Mouse (Mus musculus) neural tube, embryonic 11.5 days (tissue): Measurements from ENCODE around the gene Nhsl2. TPM values are rescaled to one million over a fixed set of nuclear protein-coding genes. Genes with fewer than 3 reads are reported as not detected.

Experiments
- ATAC-seq: fragments of 200-750 bp; cut with Nextera tagmentation; 2 replicates; pipeline ENCODE4 v1.8.0; 2017; ENCODE audit warnings: moderate number of reproducible peaks, mild to moderate bottlenecking, moderate TSS enrichment, moderate library complexity; ENCODE audit not compliant: insufficient read depth, low FRiP score, low TSS enrichment
- DNase-seq: peaks from one replicate; pipeline ENCODE4 v3.0.0-alpha.2; 2015; ENCODE audit warnings: low spot score
- H3K27ac ChIP-seq: fragments of 300-500 bp; sonication (generic); 2 replicates; pipeline ENCODE4 v1.5.1; 2014; ENCODE audit warnings: low read depth, mild to moderate bottlenecking, low read length
- H3K27me3 ChIP-seq: fragments of 300-500 bp; sonication (generic); 2 replicates; pipeline ENCODE4 v1.6.1; 2014; ENCODE audit warnings: mild to moderate bottlenecking, low read length, mixed read lengths; ENCODE audit not compliant: control insufficient read depth, insufficient read depth
- H3K36me3 ChIP-seq: fragments of 300-500 bp; sonication (generic); 2 replicates; pipeline ENCODE4 v1.6.1; 2014; ENCODE audit warnings: mild to moderate bottlenecking, low read length, moderate library complexity, mixed read lengths; ENCODE audit not compliant: control insufficient read depth, insufficient read depth
- H3K4me1 ChIP-seq: fragments of 300-500 bp; sonication (generic); 2 replicates; pipeline ENCODE4 v1.6.1; 2014; ENCODE audit warnings: low read length, mixed read lengths; ENCODE audit not compliant: control insufficient read depth, insufficient read depth
- H3K4me2 ChIP-seq: fragments of 300-500 bp; sonication (generic); 2 replicates; pipeline ENCODE4 v1.6.1; 2014; ENCODE audit warnings: low read depth, mild to moderate bottlenecking, moderate library complexity
- H3K4me3 ChIP-seq: fragments of 300-500 bp; sonication (generic); 2 replicates; pipeline ENCODE4 v1.5.1; 2014; ENCODE audit warnings: low read depth, low read length
- H3K9ac ChIP-seq: fragments of 300-500 bp; sonication (generic); 2 replicates; pipeline ENCODE4 v1.6.1; 2014; ENCODE audit warnings: mild to moderate bottlenecking, low read length
- H3K9me3 ChIP-seq: fragments of 300-500 bp; sonication (generic); 2 replicates; pipeline ENCODE4 v1.6.1; 2016; ENCODE audit warnings: low read length; ENCODE audit not compliant: control insufficient read depth
- WGBS: fragments of 180-500 bp; shearing (Covaris S2); extraction: QIAGEN DNeasy Blood & Tissue Kit; methylation state at CpG from one replicate; pipeline ENCODE4 v1.1.7; 2014; 5-methylcytosine and 5-hydroxymethylcytosine counted together
- polyA plus RNA-seq: library from polyadenylated mRNA; unstranded; fragments of >200 nt; fragmentation: Nextera tagmentation; extraction: Ambion mirVana; gene quantifications from 2 replicates; pipeline ENCODE4 v1.2.1, GENCODE M21; 2014

The Nhsl2 gene
- polyA plus RNA-seq, 1 experiment from 2014 or later = 11.6 TPM

DNA sequence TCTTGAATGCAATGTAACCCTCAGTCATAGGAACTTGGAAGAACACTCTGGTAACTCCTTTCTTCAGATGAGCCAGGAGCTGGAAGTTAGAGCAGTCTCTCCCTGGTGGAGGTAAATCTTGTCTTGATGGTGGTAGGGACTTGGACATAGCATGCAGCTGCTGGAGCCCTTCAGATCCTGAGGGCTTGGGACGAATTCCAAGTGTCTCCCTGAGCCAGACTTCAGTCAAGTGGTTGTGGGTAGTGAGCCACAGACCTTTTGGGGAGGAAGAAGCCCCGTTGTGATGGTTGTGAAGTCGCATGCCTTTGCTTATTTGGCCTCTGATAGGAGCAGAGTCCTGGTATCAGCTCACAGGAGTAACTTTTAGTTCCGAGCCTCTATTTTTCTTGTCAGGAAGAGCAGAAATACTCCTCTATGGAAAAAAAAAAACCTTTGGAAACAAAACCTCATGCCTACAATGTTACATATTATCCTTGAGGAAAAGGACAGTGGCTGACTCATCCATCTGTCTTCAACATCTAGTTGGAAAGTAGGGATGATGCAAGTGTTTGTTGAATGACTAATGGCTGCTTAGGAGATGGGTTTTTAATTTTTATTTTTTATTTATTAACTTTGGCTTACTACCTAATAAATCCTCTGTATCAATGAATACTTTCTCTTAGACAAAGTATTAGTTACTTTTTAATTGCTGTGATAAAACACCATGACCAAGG lies 14.6 kb downstream of the Nhsl2 start:
- H3K4me1 ChIP-seq = no peaks in the 10 kb centered on the region
- DNase-seq = no peak
- no peak overlapping the region for H3K4me2 ChIP-seq
- H3K27ac ChIP-seq = no peak overlapping the region
- peaks cover 2% of the 10 kb centered on the region; the same call in 1 of the 2 replicates for H3K27me3 ChIP-seq
- no peak overlapping the region for H3K4me3 ChIP-seq
- no peak for ATAC-seq
- no peak overlapping the region for H3K9ac ChIP-seq
- H3K9me3 ChIP-seq = no peaks in the 10 kb centered on the region
- WGBS = 85% methylated on average over 4 of the region's 4 CpGs
- no peaks in the 10 kb centered on the region for H3K36me3 ChIP-seq

DNA sequence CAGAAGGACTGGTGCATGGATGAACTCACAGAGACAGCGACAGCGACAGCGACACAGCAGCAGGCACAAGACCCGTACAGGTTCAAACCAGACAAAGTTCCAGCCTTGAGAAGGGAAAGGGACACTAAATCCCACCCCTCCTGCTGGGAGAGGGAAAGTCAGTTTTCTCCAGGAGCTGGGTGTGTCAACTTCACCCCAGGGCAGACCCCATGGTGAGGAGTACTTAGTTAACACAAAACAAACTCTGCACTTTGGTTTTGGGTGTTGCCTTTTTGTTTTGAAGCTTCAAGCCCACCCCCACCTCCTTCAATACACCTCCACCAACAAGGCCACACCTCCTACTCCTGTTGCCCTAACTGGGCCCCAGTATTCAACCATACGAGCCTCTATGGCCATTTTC lies 15.6 kb downstream of the Nhsl2 start:
- Histone ChIP-seq H3K36me3 (no peaks in the 10 kb centered on the region), H3K4me1 (no peaks in the 10 kb centered on the region), H3K4me2 (no peak overlapping the region), H3K4me3 (no peak overlapping the region), H3K27ac (no peak overlapping the region), H3K27me3 (peaks cover 2% of the 10 kb centered on the region; the same call in 1 of the 2 replicates), H3K9ac (no peak overlapping the region), H3K9me3 (no peaks in the 10 kb centered on the region)
- WGBS = 50% methylated on average over 5 of the region's 5 CpGs
- ATAC-seq (no peak), DNase-seq (no peak)

DNA sequence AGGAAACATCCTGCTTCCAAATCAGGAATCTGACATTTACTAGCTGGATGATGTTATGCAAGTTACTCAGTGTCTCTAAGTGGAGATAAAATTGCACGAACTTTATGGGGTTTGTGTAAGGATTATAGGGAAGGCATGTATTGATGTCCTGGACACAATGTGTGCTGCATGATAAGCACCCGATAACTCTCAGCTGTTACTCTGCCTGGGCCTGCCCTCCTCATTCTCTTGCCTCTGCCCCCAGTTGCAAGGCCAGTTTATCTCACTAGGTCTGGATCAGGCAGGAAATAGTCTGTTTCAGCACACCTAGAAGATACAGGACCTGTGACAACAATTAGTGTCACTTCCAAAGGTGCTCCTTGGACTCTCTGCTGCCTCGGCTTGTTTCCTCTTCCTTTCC lies 25.0 kb downstream of the Nhsl2 start:
- Histone ChIP-seq H3K4me2 (no peak overlapping the region), H3K36me3 (no peaks in the 10 kb centered on the region), H3K9ac (no peak overlapping the region), H3K4me3 (no peak overlapping the region), H3K27ac (no peak overlapping the region), H3K27me3 (no peaks in the 10 kb centered on the region), H3K4me1 (no peaks in the 10 kb centered on the region), H3K9me3 (no peaks in the 10 kb centered on the region)
- WGBS = 77% methylated on average over 3 of the region's 3 CpGs
- ATAC-seq = no peak
- DNase-seq = no peak

DNA sequence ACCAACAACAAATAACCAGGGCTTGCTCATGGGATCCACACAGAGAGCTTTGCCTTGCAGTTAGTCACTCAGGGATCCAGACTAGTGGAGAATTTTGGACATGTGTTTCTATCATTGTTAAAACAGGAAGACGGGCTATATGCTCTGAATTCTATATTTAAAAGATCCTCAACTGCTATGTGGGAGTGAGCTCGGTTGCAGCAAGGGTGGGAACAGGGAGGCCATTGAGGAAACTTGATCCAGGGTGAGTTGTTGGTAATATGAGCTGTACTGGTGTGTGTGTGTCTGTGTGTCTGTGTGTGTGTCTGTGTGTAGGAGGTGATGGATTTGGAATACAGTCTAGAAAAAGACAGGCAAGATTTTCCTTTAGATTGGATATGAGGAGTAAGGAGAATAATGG lies 25.7 kb downstream of the Nhsl2 start:
- Histone ChIP-seq H3K9ac (no peak overlapping the region), H3K9me3 (no peaks in the 10 kb centered on the region), H3K27ac (no peak overlapping the region), H3K36me3 (no peaks in the 10 kb centered on the region), H3K4me1 (no peaks in the 10 kb centered on the region), H3K27me3 (no peaks in the 10 kb centered on the region), H3K4me2 (no peak overlapping the region), H3K4me3 (no peak overlapping the region)
- DNase-seq (no peak), ATAC-seq (no peak)
- 65% methylated on average over 2 of the region's 2 CpGs for WGBS

DNA sequence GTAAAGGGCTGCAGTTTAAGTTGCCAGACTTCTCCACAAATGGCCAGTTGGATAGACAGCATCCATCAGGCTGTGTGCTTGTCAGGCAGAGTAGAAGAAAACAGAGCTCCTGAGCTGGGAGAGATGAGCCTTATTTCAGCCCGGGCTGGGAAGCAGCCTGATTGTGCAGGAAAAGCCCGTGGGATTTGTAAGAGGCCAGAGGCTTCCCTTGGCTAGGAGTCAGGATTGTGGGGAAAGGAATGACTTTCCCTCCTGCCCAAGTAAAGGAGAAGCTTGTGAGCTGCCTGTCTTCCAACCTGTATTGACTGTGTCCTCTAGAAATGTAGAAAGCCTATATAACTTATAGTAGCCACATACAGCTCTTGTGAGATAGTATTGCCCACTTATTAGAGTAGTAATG lies 27.0 kb downstream of the Nhsl2 start:
- no peak overlapping the region for H3K4me2 ChIP-seq
- no peaks in the 10 kb centered on the region for H3K9me3 ChIP-seq
- no peak for DNase-seq
- H3K27me3 ChIP-seq = no peaks in the 10 kb centered on the region
- ATAC-seq = no peak
- 61% methylated on average over 2 of the region's 2 CpGs for WGBS
- no peak overlapping the region for H3K27ac ChIP-seq
- H3K4me3 ChIP-seq = no peak overlapping the region
- H3K9ac ChIP-seq = no peak overlapping the region
- H3K4me1 ChIP-seq = no peaks in the 10 kb centered on the region
- no peaks in the 10 kb centered on the region for H3K36me3 ChIP-seq

DNA sequence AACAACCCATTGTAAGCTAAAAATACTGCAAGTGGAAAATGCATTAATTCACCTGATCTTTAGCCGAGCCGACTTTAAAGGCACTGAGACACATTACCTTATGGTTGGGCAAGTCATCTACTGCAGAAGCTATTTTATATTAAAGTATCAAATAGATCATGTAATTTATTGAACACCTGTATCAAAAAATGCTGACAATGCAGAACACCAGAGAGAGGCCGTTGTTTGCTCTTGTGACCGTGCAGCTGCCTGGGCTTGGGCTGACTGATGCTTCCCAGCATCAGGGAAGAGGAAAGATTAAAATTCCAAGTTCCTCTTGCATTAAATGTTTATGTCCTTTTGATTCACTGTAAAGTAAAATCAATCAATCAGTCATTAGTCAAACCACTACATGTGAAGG lies 28.7 kb downstream of the Nhsl2 start:
- H3K4me2 ChIP-seq = no peak overlapping the region
- ATAC-seq (no peak), DNase-seq (no peak)
- H3K27ac ChIP-seq = no peak overlapping the region
- 87% methylated on average over 4 of the region's 4 CpGs for WGBS
- H3K9me3 ChIP-seq = no peaks in the 10 kb centered on the region
- H3K4me3 ChIP-seq = no peak overlapping the region
- H3K4me1 ChIP-seq = no peaks in the 10 kb centered on the region
- no peaks in the 10 kb centered on the region for H3K36me3 ChIP-seq
- no peaks in the 10 kb centered on the region for H3K27me3 ChIP-seq
- H3K9ac ChIP-seq = no peak overlapping the region

DNA sequence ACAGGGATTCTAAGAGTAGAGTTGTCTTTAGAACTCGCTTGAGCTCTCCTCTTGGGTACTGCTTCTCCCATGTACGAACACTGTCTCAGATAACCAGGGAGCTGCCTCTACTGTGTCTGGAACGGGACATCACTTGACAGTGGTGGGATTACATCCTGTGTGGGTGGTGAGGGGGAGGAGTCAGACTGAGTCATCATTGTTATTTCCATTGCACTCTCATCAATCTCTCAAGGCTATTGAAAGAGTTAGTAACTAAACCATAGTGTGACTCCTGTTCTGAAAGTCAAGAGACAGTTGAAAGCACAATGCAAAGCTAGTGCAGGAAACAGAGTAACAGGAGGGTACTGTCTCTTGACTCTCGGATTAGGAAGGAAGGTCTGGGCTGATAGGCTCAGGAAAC lies 29.4 kb downstream of the Nhsl2 start:
- DNase-seq (no peak), ATAC-seq (no peak)
- H3K27me3 ChIP-seq = no peaks in the 10 kb centered on the region
- 68% methylated on average over 4 of the region's 4 CpGs for WGBS
- H3K36me3 ChIP-seq = no peaks in the 10 kb centered on the region
- H3K9me3 ChIP-seq = no peaks in the 10 kb centered on the region
- no peak overlapping the region for H3K27ac ChIP-seq
- H3K9ac ChIP-seq = no peak overlapping the region
- H3K4me3 ChIP-seq = no peak overlapping the region
- no peaks in the 10 kb centered on the region for H3K4me1 ChIP-seq
- H3K4me2 ChIP-seq = no peak overlapping the region

DNA sequence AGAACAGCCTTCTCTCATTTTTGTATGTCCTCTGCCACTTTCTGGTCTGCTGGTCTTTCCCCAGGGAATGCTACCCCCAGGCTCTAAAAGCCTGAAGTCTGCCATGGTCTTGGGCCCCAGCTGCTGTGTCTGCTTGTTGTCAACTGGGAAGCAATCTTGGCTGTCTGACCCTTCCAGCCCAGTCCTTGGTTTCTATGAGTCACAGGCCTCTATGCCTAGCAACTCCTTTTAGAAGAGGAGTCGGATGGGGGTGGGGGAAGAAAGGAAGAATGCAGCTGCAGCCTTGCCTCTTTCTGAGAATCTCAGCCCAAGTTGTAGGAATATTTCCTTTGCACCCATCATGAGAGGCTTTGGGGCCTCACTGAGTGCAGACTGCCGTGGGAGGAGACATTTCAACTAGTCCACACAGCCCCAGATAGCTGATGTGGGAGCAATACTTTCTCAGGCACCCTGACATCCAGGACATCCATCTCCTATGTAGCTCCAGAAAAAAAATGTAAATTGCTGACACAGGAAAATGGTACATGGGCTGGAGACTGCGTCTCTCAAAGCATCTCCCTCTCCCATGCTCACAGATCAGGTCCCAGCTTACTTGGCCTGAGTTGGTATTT lies 33.1 kb downstream of the Nhsl2 start:
- Histone ChIP-seq H3K27me3 (0 out of 2 replicates have a peak, but pooled peaks cover 7% of the 10 kb centered on the region), H3K9me3 (no peaks in the 10 kb centered on the region), H3K4me2 (no peak overlapping the region), H3K36me3 (no peaks in the 10 kb centered on the region), H3K4me3 (no peak overlapping the region), H3K27ac (no peak overlapping the region), H3K9ac (no peak overlapping the region), H3K4me1 (no peaks in the 10 kb centered on the region)
- no peak for ATAC-seq
- DNase-seq = no peak
- 59% methylated on average over 3 of the region's 3 CpGs for WGBS

DNA sequence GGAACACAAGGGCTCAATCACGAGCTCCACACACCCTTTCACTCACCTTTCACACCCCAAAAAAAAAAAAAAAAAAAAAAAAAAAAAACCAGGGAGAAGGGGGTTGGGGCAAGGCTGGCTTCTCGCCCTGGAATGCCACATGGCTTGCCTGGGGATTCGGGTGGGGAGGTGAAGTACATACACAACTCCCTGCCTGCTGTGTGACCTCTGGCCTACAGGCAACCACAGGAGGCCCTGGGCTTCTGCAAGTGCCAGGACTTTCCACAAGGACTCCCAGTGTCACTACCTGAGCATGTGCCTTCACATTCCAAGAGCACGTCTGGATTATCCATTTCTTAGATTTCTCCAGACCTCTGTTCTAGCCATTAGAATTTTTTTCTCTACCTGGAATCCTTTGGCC lies 40.2 kb downstream of the Nhsl2 start:
- H3K4me1 ChIP-seq = no peaks in the 10 kb centered on the region
- 36% methylated on average over 4 of the region's 4 CpGs for WGBS
- H3K9me3 ChIP-seq = no peaks in the 10 kb centered on the region
- H3K4me2 ChIP-seq = no peak overlapping the region
- 0 out of 2 replicates have a peak, but pooled peaks cover 9% of the 10 kb centered on the region for H3K27me3 ChIP-seq
- no peaks in the 10 kb centered on the region for H3K36me3 ChIP-seq
- ATAC-seq = no peak
- DNase-seq = no peak
- no peak overlapping the region for H3K4me3 ChIP-seq
- H3K9ac ChIP-seq = no peak overlapping the region
- H3K27ac ChIP-seq = no peak overlapping the region
